Mouse (Mus musculus) spleen, postnatal 10 days (tissue): ENCODE results near the gene Tbx2.

Experiments used
- DNase-seq, 2 experiments: peaks; one replicate each; pipeline ENCODE4 v3.0.0; 2021 to 2022; ENCODE audit warnings: low spot score in 2 of 2

The Tbx2 gene

DNA sequence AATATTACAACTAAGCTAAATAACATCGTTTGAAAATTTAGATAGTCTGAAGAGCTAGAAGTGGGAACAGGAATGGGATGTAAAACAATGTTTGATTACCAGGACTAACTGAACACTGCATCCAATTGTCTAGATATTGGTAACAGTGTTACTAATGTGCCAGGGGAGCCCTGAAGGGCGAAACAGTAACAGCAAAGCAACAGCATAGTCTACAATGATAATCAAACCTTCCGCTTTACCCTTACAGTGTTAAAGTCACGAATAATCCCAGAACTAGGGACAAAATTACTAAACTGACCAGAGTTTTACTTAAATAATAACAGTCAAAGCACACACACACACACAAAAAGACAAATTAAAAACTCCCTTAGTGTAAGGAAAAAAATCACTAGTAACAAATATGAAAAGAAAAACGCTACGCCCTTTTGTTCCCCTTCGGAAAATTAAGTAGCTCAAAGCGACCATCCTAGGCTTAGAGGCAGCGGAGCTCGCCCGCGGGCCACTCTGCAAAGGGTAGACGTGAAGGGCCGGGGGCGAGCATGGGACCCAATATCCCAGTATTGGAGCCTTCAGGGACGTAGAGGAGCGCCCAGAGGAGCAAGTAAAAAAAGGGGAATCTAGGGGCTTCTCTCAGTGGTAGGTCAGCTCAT is 55.6 kb downstream of the Tbx2 start:
- DNase-seq, result no peak

GRCm38 (mm10) chr11:85888451-85888961 is 56.2 kb downstream of the Tbx2 start:
- no peak for DNase-seq

DNA sequence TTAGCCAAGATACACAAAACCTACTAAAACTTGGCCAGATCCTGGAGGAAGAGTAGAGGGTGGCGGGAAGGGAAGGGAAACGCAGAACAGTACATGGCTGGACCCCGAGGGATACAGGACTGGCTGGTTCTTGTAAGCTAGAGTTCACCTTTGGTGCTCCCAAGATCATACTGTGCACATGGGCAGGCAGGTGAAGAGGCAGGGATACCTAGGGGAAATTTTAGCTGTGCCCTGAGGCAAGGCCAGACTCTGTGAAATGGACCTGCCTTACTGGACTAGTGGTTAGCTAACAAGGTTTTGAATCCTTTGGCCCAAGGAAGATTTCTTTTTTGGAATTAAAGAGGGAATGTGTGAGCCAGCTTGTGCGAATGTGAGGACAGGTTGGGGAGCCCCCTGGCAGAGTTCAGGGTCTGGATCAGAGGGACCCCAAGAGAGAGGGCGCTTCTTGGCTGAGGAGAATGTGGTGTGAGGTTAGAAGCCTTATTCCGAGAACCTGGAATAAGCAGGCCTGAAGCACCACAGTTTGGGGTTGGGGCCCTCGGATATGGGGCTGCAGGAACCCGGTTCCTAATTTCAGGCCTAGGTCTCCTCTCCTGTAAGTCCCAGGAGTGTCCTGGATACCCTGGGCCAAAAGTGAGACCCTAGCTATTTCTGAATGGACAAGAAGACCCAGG is 56.8 kb downstream of the Tbx2 start:
- DNase-seq, result no peak

DNA sequence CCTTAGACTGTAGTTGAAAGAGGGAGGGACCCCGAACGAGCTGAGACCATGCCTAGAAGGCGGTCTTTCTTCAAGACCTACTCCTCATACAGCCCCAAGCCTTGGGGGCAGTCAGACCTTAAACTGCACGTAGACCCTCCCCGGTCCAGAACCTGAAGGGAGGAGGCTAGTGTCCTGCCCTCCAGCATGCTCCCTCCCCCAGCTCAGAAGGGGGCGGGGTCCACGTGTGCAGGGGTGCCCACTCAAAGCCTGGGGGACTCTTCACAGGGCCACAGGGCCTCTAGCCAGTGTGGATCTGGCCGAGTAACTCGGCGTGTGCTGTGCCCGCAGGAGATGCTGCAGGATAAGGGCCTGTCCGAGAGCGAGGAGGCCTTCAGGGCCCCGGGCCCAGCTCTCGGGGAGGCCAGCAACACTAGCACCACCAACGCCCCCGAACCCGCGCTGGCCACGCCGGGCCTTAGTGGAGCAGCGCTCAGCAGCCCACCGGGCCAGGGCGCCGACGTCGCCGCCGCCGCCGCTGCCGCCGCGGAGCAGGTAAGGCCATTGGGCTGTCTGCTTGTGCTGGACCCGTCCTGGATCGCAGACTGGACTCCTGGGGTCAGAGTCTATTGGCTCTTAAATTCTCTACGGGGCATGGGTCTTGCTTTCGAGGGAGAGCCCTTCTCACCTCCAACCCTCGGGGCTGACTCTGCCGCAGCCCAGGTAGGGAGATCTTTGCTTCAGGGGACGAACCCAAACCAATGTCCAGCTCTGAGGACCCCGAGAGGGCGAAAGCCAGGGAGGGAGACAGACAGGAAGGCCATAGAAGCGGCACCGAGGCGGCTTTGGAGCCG is 57.6 kb downstream of the Tbx2 start:
- no peak for DNase-seq

DNA sequence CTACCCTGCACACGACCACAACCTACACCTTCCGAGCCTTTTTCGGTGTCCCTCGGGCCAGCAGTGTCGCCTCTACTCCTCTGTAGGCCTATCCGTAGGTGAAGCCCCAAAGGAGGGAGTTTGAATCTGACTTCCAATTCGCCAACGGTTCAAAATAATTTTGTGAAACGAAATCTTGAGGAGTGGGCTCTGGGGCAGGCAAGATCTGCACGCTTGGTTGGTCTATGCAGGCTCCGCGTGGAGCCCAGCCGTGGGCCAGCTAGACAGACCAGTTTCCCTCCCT is 58.2 kb downstream of the Tbx2 start:
- no peak for DNase-seq

DNA sequence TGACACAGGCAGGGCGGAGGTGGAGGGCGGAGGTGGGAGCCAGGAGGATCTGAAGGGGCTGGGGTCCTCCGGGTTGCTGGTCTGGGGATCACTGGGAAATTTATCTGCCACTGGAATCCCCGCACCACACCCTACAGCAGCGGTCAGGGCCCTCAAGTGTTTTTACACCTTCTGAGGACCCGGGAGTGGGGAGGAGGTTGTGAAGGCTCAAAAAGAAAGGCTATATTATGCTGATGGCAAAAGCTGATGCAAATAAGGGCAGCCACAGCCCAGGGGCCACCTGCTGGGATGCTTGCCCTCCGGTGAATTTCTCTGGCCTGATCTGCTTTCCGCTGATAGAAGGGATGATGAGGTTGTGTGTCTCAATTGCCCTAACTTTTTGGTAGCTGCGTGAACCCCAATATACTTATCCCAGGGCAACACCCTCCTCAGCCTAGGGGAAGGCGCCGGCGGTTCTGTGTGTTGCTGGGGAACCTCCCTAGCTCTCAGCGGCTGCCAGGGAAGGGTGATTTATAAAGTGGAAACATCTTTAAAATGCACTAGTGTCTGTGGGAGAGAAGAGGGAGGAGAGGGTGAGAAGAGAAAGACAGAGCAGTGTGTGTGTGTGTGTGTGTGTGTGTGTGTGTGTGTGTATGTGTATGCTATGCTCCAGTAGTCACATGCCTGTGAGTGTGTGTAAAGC is 58.8 kb downstream of the Tbx2 start:
- no peak for DNase-seq
